Mouse (Mus musculus): ENCODE measurements around the gene Serpind1. TPM values are rescaled to one million over a fixed set of nuclear protein-coding genes. Genes with fewer than 3 reads are reported as not detected.

Serpind1 gene
- total RNA-seq (2022), result 1 to 10 TPM; 1.6 to 2.6 (median 2.2) TPM

DNA sequence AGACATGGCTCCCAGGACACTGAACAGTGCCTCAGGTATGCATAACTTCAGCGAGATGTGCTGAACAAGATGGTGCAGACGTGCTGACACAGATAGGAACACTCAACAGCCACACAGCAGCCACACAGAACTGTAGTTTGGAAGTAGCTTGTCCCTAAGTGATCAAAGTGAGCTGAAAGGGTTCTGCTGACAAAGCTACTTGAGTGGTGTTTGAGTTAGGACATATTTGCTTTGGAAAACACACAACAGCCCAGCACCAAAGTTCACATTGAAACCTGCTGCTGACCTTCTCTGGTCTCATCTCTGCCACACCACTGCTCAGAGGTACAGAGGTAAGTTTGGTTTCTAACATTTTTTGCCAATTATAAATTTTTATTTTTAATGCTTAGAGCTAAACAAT, at the start of gene Serpind1:
Gene Serpind1, plus strand, starts transcription at position 256 of the 400 bp plus-strand sequence.
- no peak for DNase-seq (ENCODE audit: low spot score in 2 of 2)

DNA sequence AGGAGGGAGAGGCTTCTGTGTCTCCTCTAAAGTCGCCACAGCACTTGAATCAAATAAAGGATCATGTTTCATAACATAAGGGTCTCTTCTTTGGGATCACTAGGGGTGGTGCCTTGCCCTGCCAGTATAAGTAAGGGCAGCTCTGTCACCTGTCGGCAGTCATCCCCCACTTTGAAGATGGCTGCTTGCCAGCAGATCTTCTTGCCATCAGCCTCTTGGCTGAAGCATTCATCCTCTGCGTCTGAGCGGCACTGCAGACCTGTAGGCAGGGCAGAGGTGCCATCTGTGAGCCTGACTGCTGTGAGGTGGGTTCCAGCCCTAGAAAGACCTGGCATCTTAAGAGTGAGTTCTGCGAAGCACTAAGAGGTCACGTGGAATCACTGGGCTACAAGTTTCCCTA, 48.0 kb upstream of the Serpind1 start:
- DNase-seq (ENCODE audit: low spot score in 2 of 2), result no peak

- DNase-seq (ENCODE audit: low spot score in 2 of 2), result no peak
Measured at GRCm38 (mm10) chr16:17287103-17287502, 44.1 kb upstream of the Serpind1 start.

DNA sequence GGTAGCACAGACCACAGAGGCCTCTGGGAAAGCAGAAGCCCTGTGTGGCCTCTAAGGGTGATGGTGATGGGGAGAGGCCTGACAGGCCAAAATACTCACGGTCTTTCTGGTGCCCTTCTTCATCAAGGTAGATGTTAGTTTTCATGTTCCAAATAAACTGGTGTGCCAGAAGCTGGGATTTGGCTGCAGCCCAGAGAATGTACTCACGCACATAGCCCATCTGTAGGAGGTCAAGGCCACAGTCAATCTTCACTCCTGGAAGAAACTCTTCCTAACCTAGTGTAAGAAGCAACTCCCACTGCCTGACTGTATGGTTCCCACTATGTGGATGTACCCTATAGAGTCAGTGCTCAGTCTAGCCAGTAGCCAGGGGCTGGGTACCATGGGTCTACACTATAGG, 40.2 kb upstream of the Serpind1 start:
- DNase-seq (ENCODE audit: low spot score in 2 of 2), result no peak

DNA sequence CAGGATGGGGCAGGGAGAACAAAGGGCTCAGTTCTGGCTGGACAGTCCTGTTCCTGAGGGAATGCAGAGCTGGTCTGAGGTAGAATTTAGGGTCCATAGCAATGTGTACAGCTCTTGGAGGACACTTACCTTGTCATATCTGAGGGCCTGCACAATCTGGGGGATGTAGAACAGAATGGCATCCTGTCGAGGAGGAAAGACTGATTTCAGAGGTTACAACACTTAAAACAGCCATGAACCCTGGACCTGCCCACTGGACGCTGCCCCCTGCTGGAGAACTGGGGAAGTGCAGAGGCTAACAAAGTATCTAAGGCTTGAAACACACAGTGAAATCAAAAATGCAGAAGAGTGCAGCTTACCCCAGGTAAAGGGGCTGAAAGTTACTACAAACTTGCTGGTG, 38.4 kb upstream of the Serpind1 start:
- peak in 1 of 2 experiments; percentile 55 for DNase-seq (ENCODE audit: low spot score in 2 of 2)

DNA sequence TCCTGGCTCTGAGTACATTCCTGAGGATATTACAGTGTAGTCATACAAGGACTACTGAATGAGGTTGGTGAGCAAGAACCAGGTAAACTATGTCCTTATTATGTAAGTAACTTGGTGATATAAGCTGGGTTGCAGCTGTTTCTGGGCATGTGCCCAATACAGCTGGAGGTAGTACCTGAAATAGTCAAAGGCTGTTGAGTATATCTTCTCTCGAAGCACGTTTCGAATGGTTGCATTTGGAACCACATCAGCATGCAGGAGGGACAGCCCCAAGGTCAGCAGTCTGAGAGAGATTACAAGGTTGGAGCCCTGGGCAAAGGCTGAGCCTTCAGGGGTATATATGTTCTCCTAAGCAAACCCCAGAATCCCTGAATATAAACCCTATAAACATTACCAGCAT, 30.4 kb upstream of the Serpind1 start:
- DNase-seq (ENCODE audit: low spot score in 2 of 2), result no peak

DNA sequence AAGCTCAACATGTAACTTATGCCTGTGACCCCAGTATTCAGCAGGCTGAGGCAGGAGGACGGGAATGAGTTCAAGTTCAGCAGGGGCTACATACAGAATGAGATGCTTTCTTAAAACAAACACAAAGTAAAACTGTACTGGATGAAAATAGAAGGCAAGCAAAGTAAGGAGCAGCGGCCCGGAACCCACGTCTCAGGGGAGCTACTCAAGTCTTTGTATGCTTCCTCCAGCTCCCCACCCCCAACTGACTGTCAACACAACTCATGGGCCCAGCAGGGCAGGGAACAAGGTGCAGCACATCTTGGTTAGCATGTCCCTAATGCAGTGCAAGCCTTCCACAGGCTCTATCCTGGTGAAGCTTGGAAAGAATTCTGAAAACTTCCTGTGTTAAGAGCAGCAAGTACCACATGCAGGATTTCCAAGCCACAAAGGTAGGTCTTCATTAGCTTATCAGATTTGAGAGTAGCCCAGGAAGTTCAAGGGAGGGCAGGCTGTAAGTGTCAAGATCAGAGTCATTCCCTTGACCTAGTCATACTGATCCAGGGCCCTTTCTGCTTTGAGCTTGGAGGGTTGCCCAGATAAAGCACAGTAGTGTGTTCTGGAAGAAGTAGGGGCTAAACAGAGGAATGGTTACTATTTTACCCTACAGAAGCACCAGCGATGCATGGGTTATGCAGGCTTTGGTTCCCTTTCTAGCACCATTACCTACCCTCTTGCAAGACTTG, 27.5 kb upstream of the Serpind1 start:
- DNase-seq (ENCODE audit: low spot score in 2 of 2), result no peak

DNA sequence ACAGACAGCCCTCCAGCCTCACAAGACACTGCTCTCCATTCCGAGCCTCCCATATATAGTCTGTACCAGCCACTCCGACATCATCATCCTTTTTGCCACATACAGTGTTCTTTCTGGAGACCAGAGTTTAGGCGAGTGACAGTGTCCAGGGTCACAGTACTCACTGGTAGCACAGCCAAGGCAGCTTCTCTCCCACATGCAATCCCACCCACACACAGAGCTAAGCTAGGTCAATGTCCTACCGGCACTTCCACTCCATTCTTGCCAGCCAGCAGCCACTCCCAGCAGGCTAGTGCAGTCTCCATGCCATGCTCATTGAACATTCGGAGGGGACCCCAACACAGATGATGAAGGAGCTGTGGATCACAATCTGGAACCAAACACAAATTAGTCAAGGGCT, 23.7 kb upstream of the Serpind1 start:
- DNase-seq (ENCODE audit: low spot score in 2 of 2), result no peak

DNA sequence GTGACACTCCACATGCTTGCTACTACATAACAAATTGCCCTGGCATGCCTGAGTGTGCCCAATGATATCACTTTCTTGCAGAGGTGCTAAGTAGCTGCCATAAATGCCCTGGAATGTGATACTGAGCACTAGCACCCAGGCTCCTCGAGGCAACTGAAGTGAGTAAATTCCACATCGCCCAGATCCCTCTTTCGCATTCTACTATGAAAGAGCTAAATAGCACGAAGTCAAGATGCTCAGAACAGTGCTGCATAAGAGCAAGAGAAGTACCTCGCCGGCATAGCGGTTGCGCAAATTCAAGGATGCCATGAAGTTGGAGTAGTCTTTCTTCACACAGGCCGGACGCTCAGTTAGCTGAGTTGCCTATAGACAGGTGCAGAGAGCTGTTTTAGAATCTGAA, 22.1 kb upstream of the Serpind1 start:
- no peak for DNase-seq (ENCODE audit: low spot score in 2 of 2)

- DNase-seq (ENCODE audit: low spot score in 2 of 2), result peak in 1 of 2 experiments; percentile 37
Measured at GRCm38 (mm10) chr16:17312531-17312930, 18.6 kb upstream of the Serpind1 start.

GRCm38 (mm10) chr16:17316554-17316953, 14.6 kb upstream of the Serpind1 start:
- DNase-seq (ENCODE audit: low spot score in 2 of 2), result peak in 1 of 2 experiments; percentile 38

DNA sequence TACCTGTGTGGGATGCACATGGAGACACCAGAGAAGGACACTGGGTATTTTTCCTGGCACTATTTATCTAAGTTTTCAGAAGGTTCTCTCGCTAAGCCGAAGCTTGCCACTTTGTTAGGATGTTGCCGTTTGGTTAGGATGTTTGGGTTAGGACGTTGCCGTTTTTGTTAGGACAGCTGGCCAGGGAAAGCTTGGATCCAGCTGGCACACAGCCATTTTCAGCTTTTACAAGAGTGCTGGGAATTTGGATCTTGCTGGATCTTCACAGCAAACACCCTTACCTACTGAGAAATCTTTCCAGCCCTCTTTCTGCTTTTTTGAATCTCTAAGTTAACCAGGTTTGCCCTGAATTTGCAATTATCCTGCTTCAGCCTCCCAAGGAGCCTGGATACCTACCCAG, 9.7 kb upstream of the Serpind1 start:
- no peak for DNase-seq (ENCODE audit: low spot score in 2 of 2)

- DNase-seq (ENCODE audit: low spot score in 2 of 2), result no peak
Measured at GRCm38 (mm10) chr16:17324745-17325144, 6.4 kb upstream of the Serpind1 start.

- DNase-seq (ENCODE audit: low spot score in 2 of 2), result no peak
Measured at GRCm38 (mm10) chr16:17326064-17326463, 5.1 kb upstream of the Serpind1 start.

GRCm38 (mm10) chr16:17329848-17330570, 1.2 kb upstream of the Serpind1 start:
- no peak for DNase-seq (ENCODE audit: low spot score in 2 of 2)

GRCm38 (mm10) chr16:17331855-17332254, 684 bp downstream of the Serpind1 start:
- DNase-seq (ENCODE audit: low spot score in 2 of 2), result no peak

GRCm38 (mm10) chr16:17334574-17334973, 3.4 kb downstream of the Serpind1 start:
- no peak for DNase-seq (ENCODE audit: low spot score in 2 of 2)

DNA sequence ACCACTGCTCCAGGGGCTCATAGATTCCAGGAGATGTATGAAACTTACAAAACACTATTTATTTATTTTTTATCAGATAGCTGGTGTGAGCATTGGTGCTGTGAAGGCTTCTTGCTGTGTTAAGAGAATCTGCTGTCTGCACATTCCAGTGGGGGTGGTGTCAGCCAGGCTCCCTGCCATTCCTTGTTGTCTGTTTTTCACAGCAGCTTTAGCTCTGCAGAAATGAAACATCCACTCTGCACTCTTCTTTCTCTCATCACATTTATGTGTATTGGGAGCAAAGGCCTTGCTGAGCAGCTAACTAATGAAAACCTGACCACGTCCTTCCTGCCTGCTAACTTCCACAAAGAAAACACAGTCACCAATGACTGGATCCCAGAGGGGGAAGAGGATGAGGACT, 4.9 kb downstream of the Serpind1 start:
- no peak for DNase-seq (ENCODE audit: low spot score in 2 of 2)

- DNase-seq (ENCODE audit: low spot score in 2 of 2), result no peak
Measured at GRCm38 (mm10) chr16:17339701-17340100, 8.5 kb downstream of the Serpind1 start.

GRCm38 (mm10) chr16:17340705-17341104, 9.5 kb downstream of the Serpind1 start:
- DNase-seq (ENCODE audit: low spot score in 2 of 2), result no peak

- no peak for DNase-seq (ENCODE audit: low spot score in 2 of 2)
Measured at GRCm38 (mm10) chr16:17341847-17342246, 10.7 kb downstream of the Serpind1 start.

DNA sequence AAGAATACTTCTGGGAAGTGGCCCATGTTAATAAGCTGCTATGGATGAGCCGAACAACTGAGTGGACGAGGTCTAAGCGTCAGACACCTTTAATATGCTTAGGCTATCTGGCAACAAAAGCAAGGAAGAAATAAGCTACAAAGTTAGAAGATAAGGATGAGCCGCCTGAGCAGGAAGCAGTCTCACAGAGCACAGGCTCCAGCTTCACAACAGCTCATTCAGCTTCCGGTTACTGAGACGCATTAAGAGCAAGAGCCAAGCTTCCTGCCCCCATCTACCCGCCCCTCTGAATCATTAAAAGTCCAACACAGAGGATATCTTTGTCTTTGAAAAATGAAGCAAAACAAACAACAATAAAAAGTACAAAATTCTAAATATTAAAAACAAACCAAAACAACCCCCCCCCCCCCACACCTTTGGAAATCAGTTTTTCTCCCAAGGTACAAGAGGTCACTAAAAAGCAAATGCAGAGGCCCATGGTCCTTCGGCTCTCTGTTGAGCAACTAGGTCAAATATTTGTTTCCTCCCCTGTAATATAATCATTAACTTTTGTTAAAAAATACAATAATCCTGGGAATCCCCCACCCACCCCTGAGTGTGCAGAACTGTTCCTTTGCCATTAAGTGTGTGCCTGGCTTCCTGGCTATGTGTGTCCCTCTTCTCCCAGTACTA, 14.1 kb downstream of the Serpind1 start:
- no peak for DNase-seq (ENCODE audit: low spot score in 2 of 2)
